Mouse (Mus musculus): Measurements from ENCODE around the gene Rps7. TPM values are rescaled to one million over a fixed set of nuclear protein-coding genes. Genes with fewer than 3 reads are reported as not detected.

Rps7 gene
- polyA plus RNA-seq (2017; shearing (Covaris generic)): 1,000 to 10,000 TPM; 2,235 to 2,763 TPM

- ATAC-seq: peak; percentile 96
These were observed at the start of gene Rps7 for GRCm38 (mm10) chr12:28635535-28636476. Gene Rps7, minus strand, starts transcription at chr12:28635953.

- no peak for ATAC-seq
These were observed 48.9 kb upstream of the Rps7 start for GRCm38 (mm10) chr12:28684674-28685073.

- ATAC-seq: no peak
These were observed 40.1 kb upstream of the Rps7 start for GRCm38 (mm10) chr12:28675925-28676209.

GRCm38 (mm10) chr12:28675121-28675924 lies 39.6 kb upstream of the Rps7 start, which contains the start of gene Adi1:
Gene Adi1, plus strand, starts transcription at chr12:28675231.
- peak; percentile 96 for ATAC-seq

GRCm38 (mm10) chr12:28674038-28674720 lies 38.4 kb upstream of the Rps7 start:
- no peak for ATAC-seq

- no peak for ATAC-seq
These were observed 31.5 kb upstream of the Rps7 start for GRCm38 (mm10) chr12:28667287-28667686.

GRCm38 (mm10) chr12:28666734-28667133 lies 31.0 kb upstream of the Rps7 start:
- ATAC-seq: no peak

GRCm38 (mm10) chr12:28662628-28663027 lies 26.9 kb upstream of the Rps7 start:
- no peak for ATAC-seq

- ATAC-seq: peak; percentile 99
These were observed 13.7 kb upstream of the Rps7 start, which contains the start of gene Rnaseh1 for GRCm38 (mm10) chr12:28649141-28650110. Gene Rnaseh1, plus strand, starts transcription at chr12:28649602.

- no peak for ATAC-seq
These were observed 3.0 kb upstream of the Rps7 start for GRCm38 (mm10) chr12:28638778-28639177.

GRCm38 (mm10) chr12:28636543-28636942 lies 790 bp upstream of the Rps7 start:
- ATAC-seq: no peak

GRCm38 (mm10) chr12:28635058-28635534 lies 657 bp downstream of the Rps7 start:
- ATAC-seq: peak; percentile 18

GRCm38 (mm10) chr12:28628436-28628835 lies 7.3 kb downstream of the Rps7 start:
- ATAC-seq: no peak

GRCm38 (mm10) chr12:28627092-28627491 lies 8.7 kb downstream of the Rps7 start:
- no peak for ATAC-seq

- no peak for ATAC-seq
These were observed 10.3 kb downstream of the Rps7 start for GRCm38 (mm10) chr12:28625407-28625806.

- no peak for ATAC-seq
These were observed 11.5 kb downstream of the Rps7 start for GRCm38 (mm10) chr12:28624251-28624650.

GRCm38 (mm10) chr12:28623195-28623594 lies 12.6 kb downstream of the Rps7 start, which contains the start of gene Colec11:
Gene Colec11, minus strand, starts transcription at chr12:28623377.
- ATAC-seq: no peak

GRCm38 (mm10) chr12:28622641-28623040 lies 13.1 kb downstream of the Rps7 start:
- ATAC-seq: no peak

- ATAC-seq: no peak
These were observed 13.6 kb downstream of the Rps7 start for GRCm38 (mm10) chr12:28622167-28622532.

GRCm38 (mm10) chr12:28621451-28622166 lies 14.1 kb downstream of the Rps7 start:
- no peak for ATAC-seq

- no peak for ATAC-seq
These were observed 18.5 kb downstream of the Rps7 start for GRCm38 (mm10) chr12:28617297-28617696.
